Mouse (Mus musculus) spleen, postnatal 36 days (tissue): Measurements from ENCODE around the gene Prep.
"Not testable (repeated sequence)": the region's sequence is repeated elsewhere in the genome, so short reads cannot be mapped to it uniquely, and the experiment has no call there.

Source experiments
- DNase-seq, 2 experiments: peaks; one replicate each; pipeline ENCODE4 v3.0.0; 2022; ENCODE audit warnings: low spot score in 2 of 2, mixed read lengths in 1 of 2

Prep gene

DNA sequence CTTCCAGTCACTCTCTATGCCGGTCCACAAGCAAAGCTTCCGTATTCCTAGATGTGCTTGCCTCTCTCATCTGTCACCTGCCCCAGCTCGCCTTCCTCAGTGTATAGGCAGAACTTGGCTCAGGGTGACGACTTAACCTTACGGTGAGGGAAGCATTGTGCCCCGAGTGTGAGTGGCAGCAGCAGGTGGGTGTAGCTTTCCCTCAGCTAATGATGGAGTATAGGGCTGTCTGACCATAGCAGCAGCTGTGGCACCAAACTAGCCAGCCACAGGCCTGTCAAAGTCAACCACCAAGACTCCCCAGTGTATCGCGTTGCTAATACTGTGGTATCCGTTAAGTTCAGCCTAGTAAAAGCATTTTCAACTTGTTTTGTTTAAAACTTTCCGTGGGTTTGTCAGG, 9.6 kb downstream of the Prep start:
- DNase-seq: no peak

DNA sequence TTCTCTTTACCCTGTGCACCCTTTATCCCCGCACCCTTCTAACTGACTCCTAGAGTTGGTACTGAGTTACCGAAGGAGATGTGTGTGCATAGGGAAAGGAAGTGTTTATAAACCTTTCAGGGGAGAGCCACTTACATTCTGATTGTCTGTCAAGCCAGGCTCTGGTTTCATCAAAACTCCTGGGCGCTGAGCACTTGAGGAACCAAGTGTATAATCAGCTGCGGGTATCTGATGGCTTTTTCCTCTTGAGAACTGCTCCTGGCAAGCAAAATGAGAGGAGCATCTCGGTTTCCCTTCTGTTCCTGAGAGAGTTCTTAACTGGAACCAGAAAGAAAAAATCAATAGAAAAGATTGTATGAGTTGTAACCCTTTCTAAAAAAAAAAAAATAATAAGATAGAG, 10.3 kb downstream of the Prep start:
- DNase-seq: no peak

DNA sequence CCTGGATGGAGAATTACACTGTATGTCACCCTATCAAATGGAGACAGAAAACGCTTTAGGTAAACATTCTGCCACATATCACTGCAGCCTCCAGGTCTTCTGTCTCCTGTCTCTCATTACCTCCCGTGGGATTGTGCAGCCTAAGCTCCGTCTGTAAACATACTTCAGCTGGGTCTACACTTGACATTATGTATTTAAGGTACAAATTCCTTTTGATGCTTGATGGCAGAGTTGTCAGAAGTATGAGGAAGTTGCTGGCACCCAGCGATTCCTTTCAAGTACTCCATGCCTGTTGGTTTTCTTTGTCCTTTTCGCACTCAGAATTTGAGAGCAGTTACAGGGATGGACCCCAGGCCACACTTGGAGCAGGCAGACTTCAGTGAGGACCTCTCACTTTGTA, 12.8 kb downstream of the Prep start:
- DNase-seq: no peak

- DNase-seq: no peak
These were observed 13.5 kb downstream of the Prep start for GRCm38 (mm10) chr10:45080490-45080889.

DNA sequence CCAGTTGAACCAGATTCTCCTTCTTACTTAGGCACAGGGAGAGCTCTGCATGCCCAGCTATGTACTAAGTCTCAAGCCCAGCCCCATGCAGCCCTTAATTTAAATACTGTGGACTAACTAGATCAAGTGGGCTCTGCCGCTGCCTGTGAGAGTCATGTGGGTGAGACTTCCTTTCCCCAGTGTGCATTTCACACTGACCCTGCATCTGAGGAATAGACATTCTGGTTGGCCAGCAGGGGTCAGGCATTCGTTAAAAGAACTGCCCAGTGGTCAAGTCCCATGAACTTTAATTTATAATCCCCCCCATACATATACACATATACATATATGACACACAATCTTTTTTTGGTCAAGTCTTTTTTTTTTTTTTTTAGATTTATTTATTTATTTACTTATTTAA, 15.7 kb downstream of the Prep start:
- DNase-seq: no peak

- DNase-seq: not testable (repeated sequence)
These were observed 17.0 kb downstream of the Prep start for GRCm38 (mm10) chr10:45084002-45084401.

DNA sequence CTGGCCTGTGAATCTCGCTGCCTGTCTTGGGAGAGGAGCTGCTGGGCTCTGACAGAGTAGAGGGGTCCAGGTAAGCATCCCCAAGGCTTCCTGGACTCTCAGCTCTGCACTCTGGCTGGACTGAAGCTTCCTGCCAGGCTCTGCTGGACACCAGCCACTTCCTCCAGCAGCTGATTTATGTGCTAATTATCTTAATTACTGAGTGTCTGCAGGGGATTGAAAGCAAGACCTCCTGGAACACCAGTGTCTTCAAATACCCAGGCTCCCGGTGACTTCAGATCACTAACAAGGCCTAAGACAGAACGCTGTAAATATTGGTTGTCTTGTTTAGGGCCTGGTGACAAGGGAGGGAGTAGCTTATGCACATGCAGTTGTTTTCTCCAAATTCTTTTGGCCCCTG, 17.5 kb downstream of the Prep start:
- DNase-seq: no peak

GRCm38 (mm10) chr10:45085315-45085714, 18.3 kb downstream of the Prep start:
- no peak for DNase-seq

DNA sequence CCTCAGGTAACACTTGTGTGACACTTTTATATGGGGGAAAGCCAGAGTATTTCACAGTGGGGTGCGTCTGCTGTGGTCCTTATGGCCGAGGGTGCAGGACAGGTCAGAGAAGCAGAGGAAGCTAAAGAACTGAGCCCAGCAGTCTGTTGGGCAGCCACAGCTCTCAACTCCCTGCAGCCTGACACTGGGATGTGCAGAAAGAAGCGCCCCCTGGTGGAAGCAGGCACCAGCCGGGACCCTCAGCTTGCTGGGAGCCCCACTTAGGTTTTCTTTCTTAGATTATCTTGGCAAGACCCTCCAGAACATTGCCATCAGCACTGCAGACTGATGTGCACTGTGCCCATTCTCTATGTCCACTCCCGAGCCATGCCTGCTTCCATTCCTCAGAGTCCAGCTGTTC, 19.6 kb downstream of the Prep start:
- no peak for DNase-seq

GRCm38 (mm10) chr10:45091462-45092079, 24.6 kb downstream of the Prep start:
- DNase-seq: no peak

- DNase-seq: no peak
These were observed 25.4 kb downstream of the Prep start for GRCm38 (mm10) chr10:45092080-45093056.

- peak; percentile 35 to 62 for DNase-seq
These were observed 31.7 kb downstream of the Prep start for GRCm38 (mm10) chr10:45098751-45099150.

- DNase-seq: no peak
These were observed 33.5 kb downstream of the Prep start for GRCm38 (mm10) chr10:45100473-45100872.

GRCm38 (mm10) chr10:45103184-45103583, 36.2 kb downstream of the Prep start:
- peak; percentile 21 to 36 for DNase-seq

DNA sequence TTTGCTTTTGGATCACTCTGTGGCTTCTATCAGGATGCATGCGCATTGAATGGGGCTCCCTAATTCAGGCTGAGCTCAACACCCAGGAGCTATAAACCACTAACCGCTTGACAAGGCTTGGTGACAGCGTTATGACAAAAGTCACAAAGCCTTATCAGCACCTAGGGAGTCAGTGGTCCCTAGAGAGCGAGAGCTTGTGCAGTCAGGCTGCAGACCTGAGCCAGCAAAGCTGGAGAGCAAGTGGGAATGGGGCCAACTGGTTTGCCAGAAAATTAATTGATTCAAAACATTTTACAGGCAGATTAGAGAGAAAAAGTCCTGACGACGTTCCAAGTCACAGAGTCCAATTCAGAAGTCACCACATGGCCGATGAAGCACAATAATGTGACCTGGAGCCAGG, 37.1 kb downstream of the Prep start:
- DNase-seq: peak; percentile 54 to 55

DNA sequence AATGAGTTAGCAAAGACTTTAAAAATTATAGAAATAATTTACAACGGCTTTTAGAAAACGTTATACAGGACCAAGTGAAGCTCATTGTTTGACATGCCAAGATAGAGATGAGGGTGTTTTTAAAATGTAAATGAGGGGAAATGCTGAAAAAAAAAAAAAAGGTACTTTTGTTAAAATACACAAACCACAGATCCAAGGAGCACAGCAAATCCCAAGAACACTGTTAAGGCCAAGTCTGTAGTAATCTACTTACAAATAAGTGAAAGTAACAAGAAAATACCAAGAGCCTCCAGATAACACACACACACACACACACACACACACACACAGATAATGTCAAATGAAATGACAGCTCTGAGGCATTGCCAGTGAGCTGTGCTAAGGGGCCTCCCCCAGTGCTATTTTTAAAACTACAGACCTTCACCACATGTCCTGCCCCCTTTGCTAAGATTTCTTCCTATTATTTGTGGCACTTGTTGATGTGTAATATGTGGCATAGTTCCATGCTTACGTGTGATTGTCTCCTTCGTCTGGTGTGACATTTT, 37.6 kb downstream of the Prep start:
- peak; percentile 64 to 74 for DNase-seq

GRCm38 (mm10) chr10:45106541-45106940, 39.5 kb downstream of the Prep start:
- no peak for DNase-seq

DNA sequence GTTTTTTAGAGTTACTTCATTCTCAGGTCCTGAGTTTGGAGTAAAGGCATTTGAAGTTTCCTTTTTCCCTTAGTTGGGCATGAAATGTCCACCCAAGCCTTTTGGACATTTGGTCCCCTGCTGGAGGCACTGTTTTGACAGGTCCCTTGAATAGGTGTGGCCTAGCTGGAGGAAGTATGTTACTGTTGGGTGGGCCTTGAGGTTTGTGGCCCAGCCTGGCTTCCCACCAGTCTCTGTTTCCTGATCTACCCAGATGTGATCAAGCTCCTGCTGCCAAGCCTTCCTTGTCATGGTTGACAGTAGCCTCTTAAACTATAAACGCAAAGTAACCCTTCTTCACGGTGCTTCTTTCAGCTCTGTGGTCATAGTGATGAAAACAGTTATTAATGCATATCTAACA, 40.3 kb downstream of the Prep start:
- DNase-seq: peak in 1 of 2 experiments; percentile 36

- DNase-seq: no peak
These were observed 42.0 kb downstream of the Prep start for GRCm38 (mm10) chr10:45109041-45109440.

GRCm38 (mm10) chr10:45109974-45110373, 43.0 kb downstream of the Prep start:
- no peak for DNase-seq

- DNase-seq: no peak
These were observed 45.9 kb downstream of the Prep start for GRCm38 (mm10) chr10:45112927-45113326.

- no peak for DNase-seq
These were observed 47.5 kb downstream of the Prep start for GRCm38 (mm10) chr10:45114462-45114861.

- no peak for DNase-seq
These were observed 49.8 kb downstream of the Prep start for GRCm38 (mm10) chr10:45116832-45117231.
